Mouse (Mus musculus): ENCODE measurements around the gene Pds5a.
"Not testable (repeated sequence)": the region's sequence is repeated elsewhere in the genome, so short reads cannot be mapped to it uniquely, and the experiment has no call there.

The Pds5a gene

DNA sequence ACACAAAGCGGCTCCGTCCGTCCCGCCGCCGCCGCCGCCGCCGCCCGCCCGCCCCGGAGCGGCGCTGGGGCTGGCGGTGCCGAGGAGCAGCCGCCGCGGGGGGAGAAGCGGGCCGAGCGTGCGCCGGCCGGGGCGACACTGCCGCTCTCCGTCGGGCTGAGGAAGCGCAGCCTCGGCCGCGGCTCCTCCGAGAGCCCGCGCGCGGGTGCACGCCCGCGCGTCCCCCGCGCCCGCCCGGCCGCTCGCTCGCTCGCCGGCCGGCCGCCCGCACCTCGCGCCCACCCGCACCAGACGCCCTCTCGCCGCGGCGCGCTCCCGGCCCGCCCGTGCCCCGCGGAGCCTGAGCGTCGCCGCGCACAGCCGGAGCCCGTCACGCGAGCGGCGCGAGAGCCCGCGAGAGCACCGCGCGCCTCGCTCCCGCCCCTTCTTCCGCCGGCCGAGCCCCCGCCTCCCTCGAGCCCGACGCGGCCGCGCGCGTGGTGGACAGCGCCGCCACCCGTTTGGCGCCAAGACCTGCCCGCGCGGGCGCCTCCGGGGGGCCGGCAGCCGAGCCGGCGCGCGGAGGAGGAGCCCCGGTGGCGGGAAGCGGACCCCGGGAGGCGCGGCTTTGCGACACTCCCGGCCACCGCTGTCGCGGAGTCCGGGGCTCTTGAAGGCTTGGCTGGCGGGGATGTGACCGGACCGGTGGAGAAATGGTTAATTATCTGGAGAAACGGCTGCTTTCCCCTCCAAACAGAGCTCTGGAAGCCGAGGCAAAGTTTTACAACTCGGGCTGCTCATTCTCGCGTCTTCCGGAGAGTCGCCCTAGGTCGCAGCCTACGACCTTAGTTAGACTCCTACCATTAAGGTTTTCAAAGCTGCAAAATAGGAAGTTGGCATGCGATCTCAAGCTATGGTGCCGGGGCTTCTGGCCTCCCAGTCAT lies at the start of gene Pds5a:
TSS of gene Pds5a (minus strand) at position 438 of the 923 bp plus-strand sequence.
- peak; percentile 97 for DNase-seq

DNA sequence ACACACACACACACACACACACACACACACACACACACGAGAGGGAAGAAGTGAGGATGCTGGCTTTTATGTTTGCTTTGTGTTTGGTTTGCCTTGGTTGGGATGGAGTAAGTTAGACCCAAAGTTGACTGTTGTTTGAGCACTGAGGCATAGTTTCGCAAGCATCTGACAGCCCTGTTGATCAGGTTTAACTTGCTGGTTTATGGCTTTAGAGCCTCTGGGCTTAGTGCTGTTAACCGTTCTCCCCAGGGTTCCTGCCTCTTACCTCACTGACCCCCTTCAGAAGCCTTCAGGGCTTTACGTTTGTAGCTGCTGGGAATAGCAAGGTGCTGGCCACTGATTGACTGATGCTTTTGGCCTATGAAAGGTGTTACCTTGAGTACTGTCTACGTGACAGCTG lies 48.8 kb upstream of the Pds5a start:
- no peak for DNase-seq

DNA sequence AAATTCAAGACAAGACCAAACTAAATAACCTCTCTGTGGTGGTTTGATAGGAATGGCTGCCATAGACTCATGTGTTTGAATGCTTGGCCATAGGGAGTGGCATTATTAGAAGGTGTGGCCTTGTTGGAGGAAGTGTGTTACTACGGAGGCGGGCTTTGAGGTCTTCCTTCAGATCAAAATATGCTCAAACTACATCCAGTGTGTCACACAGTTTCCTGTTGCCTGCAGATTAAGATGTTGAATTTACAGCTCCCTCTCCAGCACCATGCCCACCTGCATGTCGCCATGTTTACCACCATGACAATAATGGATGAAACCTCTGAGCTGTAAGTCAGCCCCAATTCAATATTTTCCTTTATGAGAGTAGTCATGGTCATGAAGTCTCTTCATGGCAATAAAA lies 41.3 kb upstream of the Pds5a start:
- DNase-seq: no peak

DNA sequence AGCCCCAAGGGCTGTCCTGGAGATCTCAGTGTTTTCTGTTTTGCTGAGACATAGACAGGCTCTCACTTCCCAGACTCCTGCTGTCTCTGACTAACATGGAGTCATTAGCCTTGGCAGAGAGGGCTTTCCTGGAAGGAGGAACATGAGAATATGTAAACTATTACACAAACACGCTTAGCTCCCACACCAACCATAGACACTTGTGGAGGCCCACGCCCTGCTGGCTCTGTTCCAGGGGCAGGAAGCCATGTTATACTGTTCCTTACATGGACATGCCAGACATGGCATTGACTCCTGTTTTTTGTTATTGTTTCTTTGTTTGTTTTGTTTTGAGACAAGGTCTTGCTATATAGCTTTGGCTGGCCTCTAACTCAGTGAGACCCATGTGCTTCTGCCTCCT lies 37.5 kb upstream of the Pds5a start:
- DNase-seq: no peak

DNA sequence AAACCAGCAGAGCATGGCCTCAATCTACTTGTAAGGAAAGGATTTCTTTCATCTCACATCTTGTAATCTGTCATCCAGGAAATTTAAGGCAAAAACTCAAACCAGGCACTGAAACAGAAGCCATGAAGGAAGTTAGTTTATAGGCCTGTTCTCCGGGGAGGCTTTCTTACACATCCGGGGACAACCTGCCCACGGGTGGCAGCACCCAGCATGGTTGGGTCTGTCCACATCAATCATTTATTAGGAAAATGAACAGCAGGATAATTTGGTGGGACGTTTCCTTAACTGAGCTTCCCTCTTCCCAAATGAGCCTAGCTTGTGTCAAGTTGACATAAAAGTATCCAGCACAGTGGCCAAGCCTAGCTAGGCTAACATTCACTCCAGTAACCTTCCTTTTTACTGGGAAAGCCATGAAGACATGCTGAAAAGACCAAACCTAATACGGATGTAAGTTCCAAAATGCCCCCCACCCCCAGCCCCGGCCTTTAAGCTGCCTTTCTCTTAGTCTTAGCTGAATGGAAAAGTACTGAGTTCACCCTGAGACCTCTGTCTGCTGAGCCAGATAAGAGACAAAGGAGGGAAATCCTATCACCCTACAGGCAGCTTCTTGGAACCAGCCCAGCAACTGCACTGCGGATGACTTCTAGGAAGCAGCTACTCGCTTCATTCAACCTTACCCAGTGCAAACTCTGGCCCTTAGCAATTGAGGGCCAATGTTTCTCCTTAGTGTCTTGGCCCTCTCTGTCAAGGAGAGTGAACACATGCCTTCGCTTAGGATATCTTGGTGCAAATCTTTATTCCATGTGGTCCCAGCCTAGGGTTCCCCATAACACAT lies 33.3 kb upstream of the Pds5a start:
- peak; percentile 21 for DNase-seq

DNA sequence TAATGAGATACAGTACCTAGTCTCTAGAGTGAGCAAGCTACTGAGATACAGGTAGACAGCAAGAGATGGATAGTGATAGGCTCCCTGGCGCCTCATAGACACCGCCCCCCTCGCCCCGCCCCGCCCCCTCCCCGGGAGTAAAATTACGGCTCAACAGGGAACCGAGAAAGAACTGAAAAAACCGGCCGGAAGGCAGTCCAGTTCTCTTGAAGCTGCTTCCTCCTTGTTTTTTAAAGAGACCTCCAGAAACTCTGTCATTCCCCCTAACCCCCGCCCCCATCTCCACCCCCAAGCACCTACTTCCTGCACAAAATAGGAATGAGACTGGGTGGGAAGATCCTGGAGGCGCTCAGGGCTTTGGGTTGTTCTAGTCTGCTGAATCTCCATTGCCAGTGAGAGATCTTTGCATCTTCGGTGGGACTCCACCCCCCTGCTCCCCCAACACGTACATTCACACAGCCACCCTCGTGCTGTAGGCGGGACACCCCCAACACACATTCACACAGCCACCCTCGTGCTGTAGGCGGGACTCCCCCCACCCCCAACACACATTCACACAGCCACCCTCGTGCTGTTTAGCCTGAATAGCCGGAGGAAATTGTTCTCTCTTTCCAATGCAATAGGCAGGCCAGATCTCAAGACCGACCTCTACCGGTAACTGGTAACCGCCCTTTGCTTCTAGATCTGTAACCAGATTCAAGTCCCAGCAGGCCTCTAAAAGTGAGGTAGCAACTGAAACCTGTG lies 26.4 kb upstream of the Pds5a start:
- peak; percentile 79 for DNase-seq

DNA sequence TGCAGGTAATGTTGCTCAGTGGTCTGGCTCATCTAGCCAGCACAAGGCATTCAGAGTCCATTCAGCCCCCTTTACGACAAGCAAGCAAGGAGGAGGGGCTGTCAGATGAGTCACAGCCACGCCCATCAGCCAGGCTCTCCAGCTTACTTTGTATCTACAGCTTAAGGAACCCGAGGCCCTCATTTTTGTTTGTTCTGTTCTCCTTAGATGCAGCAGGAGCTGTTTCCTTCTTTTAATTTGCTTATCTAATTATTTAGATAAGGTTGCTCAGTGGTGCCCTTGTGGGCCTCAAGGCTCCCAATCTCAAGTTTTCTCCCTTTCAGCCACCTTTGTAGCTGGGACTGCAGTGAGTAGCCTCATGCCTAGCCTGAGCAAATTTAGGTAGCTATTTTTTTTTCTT lies 20.3 kb upstream of the Pds5a start:
- DNase-seq: peak; percentile 37

DNA sequence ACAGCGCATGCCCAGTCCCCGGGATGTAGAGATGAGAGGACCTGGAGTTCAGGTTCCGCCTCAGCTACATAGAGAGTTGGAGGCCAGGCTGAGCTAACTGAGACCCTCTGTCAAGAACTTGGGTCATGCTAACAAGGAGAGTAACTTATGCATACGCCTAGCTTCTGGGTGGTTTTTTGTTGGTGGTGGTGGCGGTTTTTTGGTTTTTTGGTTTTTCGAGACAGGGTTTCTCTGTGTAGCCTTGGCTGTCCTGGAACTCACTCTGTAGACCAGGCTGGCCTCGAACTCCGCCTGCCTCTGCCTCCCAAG lies 19.8 kb upstream of the Pds5a start:
- DNase-seq: not testable (repeated sequence)

DNA sequence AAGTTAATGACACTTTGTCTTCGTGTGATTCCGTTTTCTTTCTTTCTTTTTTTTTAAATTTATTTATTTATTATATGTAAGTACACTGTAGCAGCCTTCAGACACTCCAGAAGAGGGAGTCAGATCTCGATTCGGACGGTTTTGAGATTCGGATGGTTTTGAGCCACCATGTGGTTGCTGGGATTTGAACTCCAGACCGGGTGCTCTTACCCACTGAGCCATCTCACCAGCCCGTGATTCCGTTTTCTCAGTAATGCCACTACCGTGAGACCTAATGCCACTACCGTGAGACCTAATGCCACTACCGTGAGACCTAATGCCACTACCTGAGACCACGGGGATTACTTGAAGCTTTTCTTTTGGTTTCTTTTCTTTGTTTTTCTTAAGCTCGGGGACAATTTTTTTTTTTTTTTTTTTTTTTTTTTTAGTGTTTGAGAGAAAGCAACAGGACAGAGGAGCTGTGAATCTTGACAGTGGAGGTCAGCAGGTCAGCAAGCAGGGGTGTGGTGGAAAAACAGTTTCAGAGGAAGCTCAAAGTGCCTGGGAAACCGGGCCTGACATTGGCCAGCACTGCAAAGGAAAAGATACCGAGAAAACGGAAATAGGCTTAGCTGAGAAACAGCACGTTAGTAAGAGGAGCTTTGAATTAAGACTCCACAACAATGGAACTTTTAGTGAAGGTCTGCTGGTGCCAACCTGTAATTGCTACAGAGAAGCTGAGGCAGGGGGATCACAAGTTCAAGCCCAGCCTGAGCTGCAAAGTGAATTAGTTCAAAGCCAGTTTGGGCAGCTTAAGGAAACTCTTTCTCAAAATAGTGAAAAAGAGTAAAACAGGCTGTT lies 19.2 kb upstream of the Pds5a start:
- DNase-seq: no peak

DNA sequence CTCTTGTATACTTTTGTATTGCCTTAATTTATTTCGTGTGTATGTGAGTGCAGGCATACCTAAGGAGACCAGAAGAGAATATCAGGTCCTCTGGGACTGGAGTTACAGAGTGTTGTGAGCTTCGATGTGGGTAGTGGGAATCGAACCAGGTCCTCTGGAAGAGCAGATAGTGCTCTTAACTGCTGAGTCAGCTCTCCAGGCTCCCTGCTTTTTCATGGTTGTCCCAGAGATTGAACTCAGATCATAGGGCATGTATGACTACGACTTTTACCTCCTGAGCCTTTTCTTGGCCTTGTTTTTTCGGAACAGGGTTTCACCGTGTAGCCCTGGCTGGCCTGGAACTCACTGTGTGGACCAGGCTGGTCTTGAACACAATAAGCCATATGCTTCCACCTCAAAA lies 17.0 kb upstream of the Pds5a start:
- no peak for DNase-seq

DNA sequence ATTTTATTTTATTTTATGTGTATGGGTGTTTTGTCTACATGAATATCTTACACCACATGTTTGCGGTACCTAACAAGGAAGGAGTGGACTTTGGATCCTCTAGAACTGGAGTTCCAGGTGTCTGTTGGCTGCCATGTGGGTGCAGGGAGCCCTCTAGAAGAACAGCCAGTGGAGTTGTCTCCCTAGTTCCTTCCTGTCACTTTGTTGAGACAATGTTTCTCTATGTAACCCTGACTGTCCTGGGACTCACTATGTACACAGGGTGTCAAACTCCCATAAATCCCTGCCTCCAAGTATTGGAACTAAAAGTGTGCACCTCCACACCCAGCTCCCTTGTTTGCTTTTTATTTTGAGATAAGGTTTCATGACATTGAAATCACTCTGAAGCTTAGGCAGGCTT lies 13.4 kb upstream of the Pds5a start:
- DNase-seq: no peak

DNA sequence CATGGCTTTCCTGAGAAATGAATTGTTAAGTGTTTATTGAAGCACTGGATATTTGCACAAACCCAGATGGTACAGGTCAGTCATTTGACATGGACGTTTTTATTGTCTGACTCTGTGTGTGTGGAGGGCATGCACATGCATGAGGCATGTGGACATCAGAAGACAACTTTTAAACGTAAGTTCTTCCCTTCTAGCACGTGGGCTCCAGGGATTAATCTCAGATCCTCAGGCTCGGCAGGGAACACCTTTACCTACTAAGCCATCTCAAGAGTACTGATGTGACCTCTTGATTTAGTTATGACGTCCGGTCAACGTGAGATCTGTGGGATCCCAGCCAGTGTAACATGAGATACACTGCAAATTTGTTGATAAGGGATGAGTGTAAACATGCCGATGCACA lies 12.2 kb upstream of the Pds5a start:
- no peak for DNase-seq

DNA sequence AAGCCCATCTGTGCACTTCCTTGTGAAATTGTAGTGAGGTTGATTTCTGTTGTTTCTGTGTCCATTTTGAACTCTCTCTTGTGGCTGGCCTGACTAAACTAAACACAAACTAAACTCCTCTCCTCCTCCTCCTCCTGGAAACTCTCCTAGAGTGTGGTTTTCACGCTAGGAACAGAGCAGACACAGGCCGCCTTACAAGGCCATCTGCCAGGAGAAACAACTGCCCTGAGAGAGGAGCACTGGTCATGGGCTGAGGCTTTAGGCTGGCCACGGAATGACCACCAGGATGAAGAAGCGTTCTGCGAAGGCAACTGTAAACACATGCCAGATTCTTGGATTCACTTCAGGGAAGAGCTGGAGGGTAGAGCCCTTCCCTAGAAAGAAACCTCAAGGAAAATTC lies 8.9 kb upstream of the Pds5a start:
- no peak for DNase-seq

DNA sequence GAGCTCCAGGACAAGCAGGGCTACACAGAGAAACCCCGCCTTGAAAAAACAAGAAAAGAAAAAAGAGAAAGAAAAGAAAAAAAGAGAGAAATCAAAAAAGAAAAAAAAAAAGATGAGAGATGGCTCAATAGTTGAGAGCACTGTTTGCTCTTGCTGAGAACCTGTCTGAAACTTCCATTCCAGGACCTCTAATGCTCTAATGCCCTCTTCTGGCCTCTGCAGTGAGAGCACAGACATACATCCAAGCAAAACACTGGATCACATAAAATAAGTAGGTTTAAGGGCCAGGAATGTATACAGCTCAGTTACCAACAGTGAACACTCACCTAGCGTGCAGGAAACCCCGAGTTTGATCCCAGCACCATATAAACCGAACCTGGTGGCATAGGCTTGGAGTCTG lies 8.1 kb upstream of the Pds5a start:
- DNase-seq: no peak

DNA sequence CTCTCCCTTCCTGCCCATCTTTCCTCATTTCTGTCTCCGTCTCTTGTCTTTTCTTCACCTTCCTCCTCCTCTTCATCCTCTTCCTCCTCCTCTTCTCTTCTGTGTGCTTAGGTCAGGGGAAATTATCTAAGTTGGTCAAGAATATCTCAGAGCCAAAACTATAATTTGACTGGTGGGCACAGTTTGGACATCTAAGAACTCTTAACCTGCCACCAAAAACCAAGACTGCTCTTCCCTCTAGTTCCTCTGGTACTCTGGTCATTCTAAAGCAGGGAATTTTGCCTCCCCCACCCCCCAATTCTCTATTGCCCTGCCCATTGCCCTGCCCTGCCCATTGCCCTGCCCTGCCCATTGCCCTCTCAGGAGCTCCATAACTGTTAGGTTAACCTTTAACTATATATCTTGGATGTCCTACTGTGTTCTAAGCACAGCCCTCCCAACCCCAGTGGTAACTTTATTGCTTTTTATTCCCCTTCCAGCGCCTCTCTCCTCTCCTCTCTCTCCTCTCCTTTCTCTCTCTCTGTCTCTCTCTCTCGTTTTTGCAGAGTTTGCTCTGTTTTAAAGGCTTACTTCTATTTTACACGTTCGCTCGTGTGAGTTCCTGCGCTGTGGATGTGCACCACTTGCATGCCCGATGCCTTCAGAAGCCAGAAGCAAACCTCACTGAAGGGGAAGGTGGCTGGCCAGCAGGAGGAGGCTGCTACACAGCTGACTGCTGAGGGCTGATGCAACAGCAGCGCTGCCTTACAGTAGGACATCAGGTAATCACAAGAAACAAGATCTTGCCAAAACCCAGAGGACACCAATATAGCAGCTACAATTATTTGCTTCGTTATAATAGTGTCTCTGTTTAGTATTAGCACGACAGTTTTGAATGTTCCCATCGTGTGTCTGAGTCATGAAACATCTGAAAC lies 6.9 kb upstream of the Pds5a start:
- DNase-seq: no peak

DNA sequence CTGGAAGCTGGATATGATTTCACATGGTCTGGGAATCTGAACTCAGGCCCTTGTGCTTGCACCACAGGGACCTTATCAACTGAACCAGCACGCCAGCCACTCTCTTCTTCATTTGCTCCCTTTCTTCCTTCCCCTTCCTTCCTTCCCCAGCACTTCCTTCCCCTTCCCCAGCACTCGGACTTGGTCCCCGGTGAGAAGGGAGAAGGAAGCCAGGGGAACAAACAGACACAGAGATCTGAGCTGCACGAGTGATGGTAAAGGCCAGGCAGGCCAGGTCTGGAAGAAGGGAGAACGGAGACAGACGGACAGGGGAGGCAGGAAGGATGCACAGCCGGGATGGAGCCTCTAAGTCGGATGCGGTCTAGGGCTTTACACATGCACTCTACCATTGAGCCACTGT lies 5.2 kb upstream of the Pds5a start:
- DNase-seq: no peak

DNA sequence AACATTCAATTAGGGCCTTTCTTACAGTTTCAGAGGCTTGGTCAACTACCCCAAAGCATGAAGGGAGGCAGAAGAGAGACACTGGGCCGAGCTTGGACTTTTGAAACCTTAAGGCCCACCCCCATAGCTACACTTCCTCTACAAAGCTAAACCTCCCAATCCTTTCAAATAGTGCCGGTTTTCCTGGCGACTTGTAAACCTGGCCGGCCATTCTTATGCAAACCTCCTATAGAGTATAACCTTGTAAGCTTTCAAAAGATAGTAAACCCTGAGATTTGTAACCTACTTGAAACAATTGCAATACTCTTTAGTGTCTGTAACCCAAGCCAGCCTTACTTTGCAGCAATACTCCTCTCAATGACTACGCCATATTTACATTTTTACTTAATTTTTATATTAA lies 2.0 kb upstream of the Pds5a start:
- no peak for DNase-seq

DNA sequence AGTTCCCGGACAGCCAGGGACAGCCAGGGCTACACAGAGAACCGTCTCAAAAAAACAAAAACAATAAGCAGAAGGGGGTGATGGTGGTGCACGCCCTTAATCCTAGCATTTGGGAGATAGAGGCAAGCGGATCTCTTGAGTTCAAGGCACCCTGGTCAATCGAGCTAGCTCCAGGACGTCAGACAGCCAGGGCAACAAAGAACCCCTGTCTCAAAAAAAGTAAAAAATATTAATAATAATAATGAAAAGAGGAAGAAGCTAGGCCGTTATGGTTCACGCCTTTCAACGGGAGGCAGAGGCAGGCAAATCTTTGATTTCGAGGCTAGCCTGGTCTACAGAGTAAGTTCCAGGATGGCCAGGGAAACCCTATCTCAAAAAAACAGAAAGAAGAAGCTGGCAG lies 1.1 kb upstream of the Pds5a start:
- no peak for DNase-seq

DNA sequence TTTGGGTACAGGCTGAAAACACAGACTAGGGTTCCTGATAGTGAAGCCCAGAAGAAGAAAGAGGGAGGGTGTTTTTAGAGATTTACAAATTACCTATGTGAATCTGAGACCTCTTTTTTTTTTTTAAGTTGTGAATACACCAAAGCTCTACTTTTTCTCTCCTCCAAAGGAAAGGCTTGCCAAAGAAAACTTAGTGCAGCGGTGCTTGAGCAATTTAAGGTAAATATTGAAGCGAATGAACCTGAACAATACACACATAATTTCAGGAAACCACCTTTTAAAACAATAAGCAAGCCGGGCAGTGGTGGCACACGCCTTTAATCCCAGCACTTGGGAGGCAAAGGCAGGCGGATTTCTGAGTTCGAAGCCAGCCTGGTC lies 675 bp upstream of the Pds5a start:
- no peak for DNase-seq

DNA sequence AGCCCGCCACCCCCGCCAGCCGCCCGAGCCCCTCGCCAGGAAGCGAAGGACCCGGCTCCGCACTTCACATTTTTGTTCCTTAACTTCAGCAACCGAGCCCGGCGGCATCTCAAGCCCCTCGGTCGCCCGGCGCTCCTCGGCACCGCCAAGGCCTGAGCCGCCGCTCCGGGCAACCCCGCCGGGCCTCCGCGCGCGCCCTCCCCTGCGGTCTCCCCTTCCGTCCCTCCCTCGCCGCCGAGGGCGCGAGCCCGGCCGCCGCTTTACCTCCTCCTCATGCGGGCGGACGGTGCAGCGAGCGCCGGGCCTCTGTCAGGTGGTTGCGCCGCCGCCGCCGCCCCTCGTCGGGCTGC lies 612 bp downstream of the Pds5a start:
- no peak for DNase-seq

DNA sequence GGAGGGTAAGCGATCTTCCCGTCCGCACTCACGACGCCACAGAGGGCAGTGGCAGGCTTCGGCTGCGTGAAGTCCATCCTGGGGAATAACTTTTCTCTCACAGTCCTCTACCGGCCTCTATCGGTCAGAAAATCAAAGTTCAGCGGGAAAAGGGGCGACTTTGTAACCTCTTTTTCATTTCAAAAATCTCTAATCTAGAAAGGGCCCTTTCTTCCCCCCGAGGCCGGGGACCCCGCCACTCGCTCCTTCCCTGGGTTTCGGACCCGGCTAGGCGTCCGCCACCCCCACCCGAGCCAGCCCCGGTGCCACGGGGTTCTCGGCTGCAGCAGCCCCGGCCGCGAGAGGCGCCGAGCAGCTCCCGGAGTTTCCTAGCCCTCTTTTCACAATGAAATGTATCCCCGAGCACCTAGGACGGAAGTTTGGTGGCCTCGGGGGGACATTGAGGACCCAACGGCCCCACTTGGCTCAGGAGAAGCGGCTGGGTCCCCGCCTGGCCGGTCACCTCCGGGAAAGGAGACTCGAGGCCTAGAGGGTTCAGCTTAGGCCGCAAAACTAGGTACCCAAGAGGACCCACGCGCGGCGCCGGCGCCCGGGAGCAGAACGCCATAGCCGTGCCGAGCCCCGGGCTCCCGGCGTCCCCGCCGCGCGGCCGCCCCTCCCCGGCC lies 1.1 kb downstream of the Pds5a start:
- DNase-seq: peak; percentile 92

All from embryo, embryonic 11 days (tissue).